Mouse (Mus musculus) thymus, adult 18-20 months (tissue): ENCODE measurements around the gene Ptpru.
A peak's percentile ranks its signal among the peaks of the same experiment; 100 is the strongest.

Experiments used
- DNase-seq, 2 experiments: peaks; one replicate each; pipeline ENCODE4 v3.0.0; 2022; ENCODE audit warnings: mixed read lengths in 2 of 2

Gene Ptpru

GRCm38 (mm10) chr4:131837872-131838524 lies at the start of gene Ptpru:
Gene Ptpru, minus strand, starts transcription at chr4:131838288.
- peak; percentile 47 to 57 for DNase-seq

- no peak for DNase-seq
Observed at GRCm38 (mm10) chr4:131885376-131885775, 47.3 kb upstream of the Ptpru start.

- DNase-seq, result no peak
Observed at GRCm38 (mm10) chr4:131883571-131883970, 45.5 kb upstream of the Ptpru start.

GRCm38 (mm10) chr4:131881306-131881705 lies 43.2 kb upstream of the Ptpru start:
- DNase-seq, result no peak

GRCm38 (mm10) chr4:131879692-131880091 lies 41.6 kb upstream of the Ptpru start:
- no peak for DNase-seq

- no peak for DNase-seq
Observed at GRCm38 (mm10) chr4:131876836-131877235, 38.7 kb upstream of the Ptpru start.

GRCm38 (mm10) chr4:131875242-131875641 lies 37.2 kb upstream of the Ptpru start:
- no peak for DNase-seq

- DNase-seq, result no peak
Observed at GRCm38 (mm10) chr4:131874567-131874966, 36.5 kb upstream of the Ptpru start.

- DNase-seq, result no peak
Observed at GRCm38 (mm10) chr4:131874169-131874536, 36.1 kb upstream of the Ptpru start.

- peak; percentile 91 for DNase-seq
Observed at GRCm38 (mm10) chr4:131873293-131874168, 35.4 kb upstream of the Ptpru start, which contains the start of gene Srsf4. Gene Srsf4, plus strand, starts transcription at chr4:131873617.

- DNase-seq, result no peak
Observed at GRCm38 (mm10) chr4:131872672-131873292, 34.7 kb upstream of the Ptpru start.

GRCm38 (mm10) chr4:131861341-131861739 lies 23.3 kb upstream of the Ptpru start:
- DNase-seq, result peak in 1 of 2 experiments; percentile 17

- DNase-seq, result peak; percentile 58 to 62
Observed at GRCm38 (mm10) chr4:131860492-131861340, 22.6 kb upstream of the Ptpru start.

GRCm38 (mm10) chr4:131854950-131855349 lies 16.9 kb upstream of the Ptpru start:
- no peak for DNase-seq

- DNase-seq, result no peak
Observed at GRCm38 (mm10) chr4:131849986-131850638, 12.0 kb upstream of the Ptpru start.

- no peak for DNase-seq
Observed at GRCm38 (mm10) chr4:131848082-131848481, 10.0 kb upstream of the Ptpru start.

GRCm38 (mm10) chr4:131845991-131846778 lies 8.1 kb upstream of the Ptpru start:
- no peak for DNase-seq

GRCm38 (mm10) chr4:131843290-131843743 lies 5.2 kb upstream of the Ptpru start, which contains the start of gene Mecr:
Gene Mecr, plus strand, starts transcription at chr4:131843470.
- DNase-seq, result peak; percentile 68 to 76

- no peak for DNase-seq
Observed at GRCm38 (mm10) chr4:131836891-131837491, 1.1 kb downstream of the Ptpru start.

GRCm38 (mm10) chr4:131836351-131836881 lies 1.7 kb downstream of the Ptpru start:
- no peak for DNase-seq
